Mouse (Mus musculus): ENCODE measurements at regions not wholly inside any gene's neighbourhood (a gene's known extent, or its start where the extent isn't known, plus 50 kb on each side); places are given as distances from the start of the nearest gene placed in this dataset.
A peak's percentile ranks its signal among the peaks of the same experiment; 100 is the strongest.

- DNase-seq = no peak
These were observed 64.7 kb upstream of the Ppp1r3a start for GRCm38 (mm10) chr6:14819798-14820197.

- no peak for DNase-seq
These were observed 69.7 kb upstream of the Ppp1r3a start for GRCm38 (mm10) chr6:14824777-14825176.

DNA sequence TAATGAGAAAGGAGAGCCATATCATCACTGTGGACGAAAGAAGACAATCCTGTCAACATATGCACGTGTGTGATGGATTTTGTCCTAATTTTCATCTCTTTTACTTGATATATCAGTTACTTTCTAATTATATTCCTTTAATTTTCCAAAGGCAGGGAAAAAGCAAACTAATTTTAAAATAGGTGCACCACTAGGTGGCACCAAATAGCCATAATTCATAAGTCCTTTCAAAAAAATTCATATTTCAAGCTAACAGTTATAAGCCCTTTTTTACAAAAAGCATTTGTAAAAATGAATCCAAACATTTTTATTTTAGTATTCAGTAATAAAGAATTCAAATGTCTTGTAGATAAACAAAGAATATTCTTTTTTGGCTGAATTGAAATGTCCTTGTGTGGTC lies 62.2 kb upstream of the Foxp2 start:
- DNase-seq = peak; percentile 3
